Mouse (Mus musculus) ES-E14 (cell line): Measurements from ENCODE around the gene Tuba1b. TPM values are rescaled to one million over a fixed set of nuclear protein-coding genes. Genes with fewer than 3 reads are reported as not detected.

ENCODE experiments used
- DNase-seq: peaks from one replicate; pipeline ENCODE4 v3.0.0-alpha.2; 2013; ENCODE audit warnings: low read depth, low spot score
- H3K27ac ChIP-seq: 2 replicates; pipeline ENCODE4 v1.5.1; 2012; ENCODE audit warnings: low read depth, mild to moderate bottlenecking, low read length, moderate library complexity, mixed read lengths; ENCODE audit not compliant: poor library complexity, insufficient read depth, severe bottlenecking
- H3K36me3 ChIP-seq: 2 replicates; pipeline ENCODE4 v1.6.1; 2012; ENCODE audit warnings: mild to moderate bottlenecking, low read length, moderate library complexity, mixed read lengths; ENCODE audit not compliant: control insufficient read depth, poor library complexity, insufficient read depth, severe bottlenecking
- H3K4me1 ChIP-seq, 2 experiments: fragments of 150-350 bp in 1 of 2; sonication (generic) in 1 of 2; 2 replicates each; pipeline ENCODE4 v1.6.1; 2012; ENCODE audit warnings: low read length in 2 of 2, mild to moderate bottlenecking in 1 of 2, mixed read lengths in 1 of 2; ENCODE audit not compliant: control insufficient read depth in 2 of 2, insufficient read depth in 2 of 2, poor library complexity in 1 of 2
- H3K4me3 ChIP-seq, 2 experiments: fragments of 150-350 bp in 1 of 2; sonication (generic) in 1 of 2; 2 replicates each; pipeline ENCODE4 v1.5.1; 2012; ENCODE audit warnings: low read length in 2 of 2, low read depth in 1 of 2, mild to moderate bottlenecking in 1 of 2, mixed read lengths in 1 of 2; ENCODE audit not compliant: insufficient read depth in 1 of 2, poor library complexity in 1 of 2, severe bottlenecking in 1 of 2
- H3K9ac ChIP-seq: 2 replicates; pipeline ENCODE4 v1.6.1; 2012; ENCODE audit warnings: low read depth, mild to moderate bottlenecking, low read length, mixed read lengths; ENCODE audit not compliant: poor library complexity, insufficient read depth, severe bottlenecking
- H3K9me3 ChIP-seq: fragments of 150-350 bp; sonication (generic); 2 replicates; pipeline ENCODE4 v1.6.1; 2012; ENCODE audit warnings: low read depth, mild to moderate bottlenecking, low read length; ENCODE audit not compliant: control insufficient read depth, insufficient read depth
- CHD2 ChIP-seq: IDR thresholded peaks from 2 replicates; pipeline ENCODE4 v1.6.1; 2014; ENCODE audit warnings: mild to moderate bottlenecking, low read depth, low read length, inconsistent platforms
- HCFC1 ChIP-seq: IDR thresholded peaks from 2 replicates; pipeline ENCODE4 v1.6.1; 2012; ENCODE audit warnings: low read length, inconsistent platforms, borderline replicate concordance; ENCODE audit not compliant: insufficient read depth
- MAFK ChIP-seq: IDR thresholded peaks from 2 replicates; pipeline ENCODE4 v1.6.1; 2014; ENCODE audit warnings: mild to moderate bottlenecking, low read depth, low read length, inconsistent platforms; ENCODE audit not compliant: insufficient read depth
- ZC3H11A ChIP-seq: IDR thresholded peaks from 2 replicates; pipeline ENCODE4 v1.6.1; 2012; ENCODE audit warnings: low read depth, mild to moderate bottlenecking, inconsistent platforms, low read length, borderline replicate concordance
- ZNF384 ChIP-seq: IDR thresholded peaks from 2 replicates; pipeline ENCODE4 v1.6.1; 2012; ENCODE audit warnings: low read depth, low read length, inconsistent platforms
- in situ Hi-C, 2 experiments: fragments of 600-800 bp; cut with MboI; formaldehyde crosslinking; loops; one replicate each; pipeline ENCODE4 v1.15.1; 2025; ENCODE audit warnings: low sequenced_read_pairs in 2 of 2, inconsistent platforms in 1 of 2; ENCODE audit not compliant: unreplicated experiment in 2 of 2
- total RNA-seq: library from RNA; depleted of rRNA; stranded (reverse); fragments of 300-350 nt; gene quantifications from 2 replicates; pipeline ENCODE4 v1.2.3, GENCODE M21; 2012

Gene Tuba1b
- total RNA-seq, 1 experiment = 1,539 TPM

DNA sequence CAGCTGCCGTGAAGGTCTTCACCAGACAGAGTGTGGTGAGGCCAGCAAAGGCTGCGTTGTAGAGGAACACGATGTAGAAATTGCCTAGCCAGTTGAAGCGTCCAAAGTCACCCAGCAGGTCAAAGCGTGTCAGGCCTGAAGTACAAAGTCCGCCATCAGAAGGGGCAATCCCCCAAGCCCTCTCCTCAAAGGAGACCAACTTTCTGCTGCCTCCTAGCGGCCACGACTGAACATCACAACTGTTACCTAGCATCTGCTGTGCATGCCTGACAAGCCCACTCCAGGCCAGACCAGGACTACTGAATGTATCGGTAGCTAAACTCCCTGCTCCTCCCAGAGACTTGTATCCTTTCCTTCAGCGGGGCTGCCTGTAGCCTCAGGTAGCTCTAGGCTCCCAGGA is 29.7 kb downstream of the Tuba1b start:
- TF ChIP-seq HCFC1 (no peak), MAFK (no peak), ZNF384 (no peak), CHD2 (no peak), ZC3H11A (no peak)
- no peaks in the 10 kb centered on the region for H3K9me3 ChIP-seq
- in situ Hi-C loops = no loop called here
- H3K9ac ChIP-seq = no peak overlapping the region
- peak; percentile 75 for DNase-seq
- no peak overlapping the region for H3K27ac ChIP-seq
- peaks cover 0 to 11% of the 10 kb centered on the region in 2 experiments; a peak in 2 of 4 replicates for H3K4me1 ChIP-seq
- no peak overlapping the region for H3K4me3 ChIP-seq
- peaks cover 38% of the 10 kb centered on the region for H3K36me3 ChIP-seq

DNA sequence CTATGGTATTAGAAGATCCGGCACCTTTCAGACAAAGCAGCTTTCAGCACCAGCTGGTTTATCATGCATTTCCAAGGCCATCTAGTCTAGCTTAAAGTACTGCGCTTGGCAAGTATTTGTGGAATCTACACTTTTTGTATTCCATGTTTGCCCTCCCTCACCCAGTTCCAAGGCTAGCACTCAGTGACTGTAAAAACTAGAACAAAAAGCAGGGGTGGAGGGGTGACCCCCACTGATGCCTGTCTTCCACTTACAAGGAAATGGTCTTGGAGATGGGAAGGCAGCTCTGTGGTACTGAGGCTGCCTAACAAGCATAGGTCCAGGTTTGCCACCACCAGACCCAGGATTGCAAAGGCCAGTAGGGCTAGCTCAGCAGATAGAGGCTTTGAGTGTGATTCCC is 31.8 kb downstream of the Tuba1b start:
- no peak for TF ChIP-seq MAFK
- TF ChIP-seq ZNF384 = no peak
- no peak for TF ChIP-seq ZC3H11A
- no peak for TF ChIP-seq CHD2
- no peak for TF ChIP-seq HCFC1
- in situ Hi-C loops = no loop called here
- DNase-seq = no peak
- no peak overlapping the region for H3K27ac ChIP-seq
- no peak overlapping the region for H3K9ac ChIP-seq
- no peaks in the 10 kb centered on the region for H3K9me3 ChIP-seq
- no peak overlapping the region for H3K4me3 ChIP-seq
- H3K4me1 ChIP-seq = 0 out of 4 replicates have a peak, but pooled peaks cover 0 to 2% of the 10 kb centered on the region in 2 experiments
- H3K36me3 ChIP-seq = peaks cover 21% of the 10 kb centered on the region

DNA sequence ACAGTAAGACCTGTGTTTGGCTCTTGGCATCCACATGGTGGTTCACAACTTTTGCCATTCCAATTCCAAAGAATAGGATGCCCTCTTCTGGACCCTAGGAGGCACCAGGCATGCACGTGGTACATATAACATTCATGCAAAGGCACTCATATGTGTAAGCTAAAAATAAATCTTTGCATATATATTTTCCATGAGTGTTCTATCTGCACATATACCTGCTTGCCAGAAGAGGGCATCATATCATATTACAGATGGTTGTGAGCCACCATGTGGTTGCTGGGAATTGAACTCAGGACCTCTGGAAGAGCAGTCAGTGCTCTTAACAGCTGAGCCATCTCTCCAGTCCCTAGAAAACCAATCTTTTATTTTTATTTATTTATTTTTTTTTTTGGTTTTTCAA is 32.8 kb downstream of the Tuba1b start:
- Histone ChIP-seq H3K27ac (no peak overlapping the region), H3K4me3 (no peak overlapping the region), H3K4me1 (peaks cover 0 to 4% of the 10 kb centered on the region in 2 experiments; a peak in 2 of 4 replicates), H3K9me3 (no peaks in the 10 kb centered on the region), H3K36me3 (peaks cover 16% of the 10 kb centered on the region; the same call in 1 of the 2 replicates), H3K9ac (no peak overlapping the region)
- DNase-seq = no peak
- in situ Hi-C loops = no loop called here
- TF ChIP-seq ZNF384 (no peak), HCFC1 (no peak), MAFK (no peak), CHD2 (no peak), ZC3H11A (no peak)

DNA sequence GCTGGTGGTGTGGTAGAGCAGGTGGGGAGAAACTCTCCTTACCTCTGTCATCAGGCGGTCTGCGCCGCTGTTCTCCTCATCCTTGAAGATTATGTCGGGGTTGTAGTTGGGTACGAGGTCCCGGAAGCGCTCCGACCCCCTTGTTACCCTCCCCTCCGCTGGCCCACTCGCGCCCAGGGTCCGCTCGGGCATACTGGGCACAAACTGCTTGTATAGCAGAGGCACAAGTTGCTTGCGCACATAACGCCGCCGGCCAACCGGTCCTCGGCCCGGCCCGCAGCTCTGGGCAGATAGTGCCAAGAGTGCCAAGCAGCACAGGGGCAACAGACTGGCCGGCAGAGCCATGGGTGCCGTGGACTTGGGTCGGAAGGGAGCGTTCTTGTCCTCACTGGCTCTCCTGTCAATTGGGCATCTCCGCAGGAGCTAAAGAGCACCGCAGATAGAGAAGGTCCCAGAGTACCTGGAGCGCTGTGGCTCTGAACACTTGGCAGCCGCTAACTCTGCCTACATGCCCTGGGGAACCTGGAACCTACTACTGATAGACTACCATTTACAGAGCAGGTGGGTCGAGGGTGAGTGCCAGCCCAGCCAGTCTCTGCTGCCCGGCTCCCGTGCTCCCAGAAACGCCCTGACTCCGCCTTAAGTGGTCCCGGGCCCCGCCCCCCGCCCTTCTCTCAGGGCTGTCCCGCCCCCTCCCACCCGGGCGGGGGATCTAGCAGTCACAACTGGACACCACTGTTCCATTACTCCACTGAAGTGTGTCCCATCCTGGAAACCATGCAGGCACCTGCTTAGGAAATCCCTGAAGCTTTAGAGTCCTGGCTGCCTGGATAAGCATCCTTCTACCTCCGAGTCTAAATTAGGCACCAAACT is 36.2 kb downstream of the Tuba1b start, which contains the start of gene Dhh:
Gene Dhh, minus strand, starts transcription at position 613 of the 873 bp plus-strand sequence.
- in situ Hi-C loops = no loop called here
- peaks cover 2 to 7% of the 10 kb centered on the region in 2 experiments; a peak in 3 of 4 replicates for H3K4me1 ChIP-seq
- TF ChIP-seq ZNF384 (no peak), CHD2 (no peak), ZC3H11A (no peak), MAFK (no peak), HCFC1 (no peak)
- DNase-seq = no peak
- peak within 1 kb of the TSS; percentile 68 to 69 for H3K4me3 ChIP-seq
- H3K36me3 ChIP-seq = no peaks in the 10 kb centered on the region
- peak within 1 kb of the TSS; percentile 4; the same call in 1 of the 2 replicates for H3K9ac ChIP-seq
- no peaks in the 10 kb centered on the region for H3K9me3 ChIP-seq
- H3K27ac ChIP-seq = no peak within 1 kb of the TSS
